Mouse (Mus musculus) left cerebral cortex, adult 8-10 months (tissue): Measurements from ENCODE around the gene Tmpo. TPM values are rescaled to one million over a fixed set of nuclear protein-coding genes. Genes with fewer than 3 reads are reported as not detected.

Experiments used
- DNase-seq, 2 experiments: peaks; one replicate each; pipeline ENCODE4 v3.0.0; 2022; ENCODE audit warnings: low spot score in 2 of 2
- total RNA-seq, 4 experiments: library from RNA; stranded (reverse); gene quantifications; 2 replicates each; pipeline ENCODE4 v1.2.4; 2022

Gene Tmpo
- total RNA-seq, 4 experiments from 2014 or later = 38.4 to 51.0 (median 45.2) TPM

- DNase-seq = no peak
These were observed 58.5 kb downstream of the Tmpo start for GRCm38 (mm10) chr10:91122646-91123045.

- DNase-seq = no peak
These were observed 64.2 kb downstream of the Tmpo start for GRCm38 (mm10) chr10:91116958-91117357.

GRCm38 (mm10) chr10:91109841-91110240, 71.3 kb downstream of the Tmpo start:
- no peak for DNase-seq

GRCm38 (mm10) chr10:91105981-91106380, 75.1 kb downstream of the Tmpo start:
- no peak for DNase-seq

GRCm38 (mm10) chr10:91102799-91103590, 78.1 kb downstream of the Tmpo start:
- DNase-seq = no peak

GRCm38 (mm10) chr10:91101936-91102335, 79.2 kb downstream of the Tmpo start:
- DNase-seq = no peak

- no peak for DNase-seq
These were observed 81.0 kb downstream of the Tmpo start for GRCm38 (mm10) chr10:91100101-91100500.

GRCm38 (mm10) chr10:91098056-91098455, 83.1 kb downstream of the Tmpo start:
- no peak for DNase-seq

Other genes with a start within 250 kb of the Tmpo start
- 10 to 100 TPM; 10.6 to 12.7 (median 11.9) TPM for gene Apaf1, start 98.5 kb downstream of the Tmpo start, total RNA-seq
- gene Ikbip, start 98.4 kb downstream of the Tmpo start, total RNA-seq = 10 to 100 TPM; 11.5 to 19.7 (median 15.6) TPM
- gene Slc25a3, start 57.3 kb downstream of the Tmpo start, total RNA-seq = 100 to 1,000 TPM; 531 to 567 (median 564) TPM